Mouse (Mus musculus) thymus, adult 18-20 months (tissue): Measurements from ENCODE around the gene Klkb1.
"Not testable (repeated sequence)": the region's sequence is repeated elsewhere in the genome, so short reads cannot be mapped to it uniquely, and the experiment has no call there.

Experiments used
- DNase-seq, 2 experiments: peaks; one replicate each; pipeline ENCODE4 v3.0.0; 2022; ENCODE audit warnings: mixed read lengths in 2 of 2

Klkb1 gene

DNA sequence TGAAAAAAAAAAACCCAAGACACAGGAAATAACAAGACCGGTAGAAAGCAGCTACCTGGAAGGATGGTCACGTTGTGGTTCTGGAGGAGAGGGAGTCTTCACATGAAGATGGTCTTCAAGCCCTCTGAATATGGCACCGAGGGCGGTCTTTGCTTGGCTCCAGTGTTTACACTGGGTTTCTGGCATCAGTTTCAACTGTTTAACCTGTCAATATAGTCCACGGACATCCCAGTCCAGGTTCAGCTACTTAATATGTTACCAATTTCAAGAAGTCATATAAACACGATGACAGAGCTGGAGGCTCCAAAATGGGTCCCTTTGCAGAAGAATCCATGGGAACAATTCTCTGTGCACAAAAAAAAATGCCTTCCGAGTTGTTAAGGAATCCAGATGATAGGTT lies at the start of gene Klkb1:
Klkb1 (minus strand) TSS at position 173 of the 400 bp plus-strand sequence.
- DNase-seq, result no peak

DNA sequence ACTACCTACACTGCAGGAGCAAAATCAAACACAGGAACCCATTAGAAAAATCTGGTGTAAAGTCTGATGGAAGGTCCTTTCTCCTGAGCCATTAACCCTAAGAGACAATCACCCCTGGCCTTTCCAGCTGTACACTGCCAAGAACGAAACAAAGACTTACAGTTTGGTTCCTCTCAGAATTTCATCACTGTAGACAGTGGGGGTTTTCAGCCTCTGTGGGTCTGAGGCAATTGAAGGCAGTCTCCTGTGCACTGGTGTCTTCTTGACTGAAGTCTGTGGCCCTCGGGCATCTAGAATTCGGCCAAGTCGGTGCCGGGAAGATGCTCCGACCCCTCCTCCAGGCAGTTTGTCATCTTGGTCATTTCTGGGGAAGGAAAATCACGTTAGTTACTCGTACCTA lies 49.6 kb upstream of the Klkb1 start:
- no peak for DNase-seq

DNA sequence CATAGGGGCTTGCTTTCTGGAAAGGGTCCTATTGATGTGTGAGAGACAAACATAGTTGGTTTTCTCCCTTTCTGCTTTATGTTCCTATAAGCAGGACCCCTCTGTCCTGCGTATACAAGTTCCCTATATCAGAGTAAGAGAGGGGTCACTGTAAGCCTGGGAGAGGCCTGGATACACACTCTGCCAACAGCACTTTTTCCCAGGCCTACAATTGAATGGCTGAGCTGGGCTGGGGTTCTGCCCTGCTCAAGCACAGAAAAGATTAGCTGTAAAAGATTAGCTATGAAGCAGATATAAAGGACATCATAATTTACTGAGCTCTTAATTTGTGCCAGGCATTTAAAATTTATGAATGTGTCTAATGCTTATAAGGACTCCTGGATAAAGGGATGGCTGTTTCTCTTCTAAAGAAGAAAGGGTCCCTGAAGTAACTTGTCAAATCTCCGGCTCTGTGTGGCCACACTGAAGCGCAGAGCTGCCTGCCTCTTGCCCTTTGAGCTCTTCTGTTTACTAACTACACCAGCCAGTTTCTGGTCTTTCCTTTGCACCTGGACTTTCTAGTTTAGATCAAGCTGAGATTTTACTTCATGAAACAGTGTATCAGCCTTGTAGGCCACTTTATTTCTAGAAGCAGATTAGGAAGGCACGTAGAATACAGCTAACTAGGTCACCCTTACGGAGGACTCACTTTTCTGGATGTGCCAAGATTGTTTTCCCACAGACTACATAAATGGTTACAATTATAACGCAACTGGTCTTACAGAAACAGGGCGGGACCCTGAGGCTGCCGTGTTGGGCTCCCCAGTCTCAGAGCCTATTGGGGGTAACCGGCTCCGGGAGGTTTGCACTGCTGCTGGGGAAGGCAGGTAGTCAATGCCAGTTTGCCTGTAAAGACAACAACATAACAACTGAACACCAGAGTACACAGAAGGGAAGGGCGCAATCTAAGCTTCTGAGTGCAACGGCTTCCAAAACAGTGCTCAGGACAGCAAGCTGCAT lies 47.3 kb upstream of the Klkb1 start:
- DNase-seq, result no peak

DNA sequence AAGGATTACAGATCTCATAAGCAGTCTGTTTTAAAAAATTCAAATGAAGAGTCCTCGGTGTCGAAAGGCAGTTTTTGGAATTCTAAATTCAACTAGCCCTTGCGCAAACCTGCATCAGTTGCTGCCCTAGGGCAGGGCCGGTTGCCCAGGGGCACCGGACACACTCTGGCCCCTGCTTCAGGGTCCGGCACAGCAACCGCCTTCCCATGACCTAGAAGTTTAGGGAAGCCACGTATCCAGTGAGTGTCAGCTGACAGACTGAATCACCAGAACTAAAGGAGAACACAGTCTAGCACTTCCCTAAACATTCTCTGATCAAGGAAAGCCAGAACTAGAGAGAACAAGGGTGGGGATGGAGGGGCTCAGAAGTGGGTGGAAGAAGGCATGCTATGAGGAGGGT lies 38.8 kb upstream of the Klkb1 start:
- peak in 1 of 2 experiments; percentile 7 for DNase-seq

DNA sequence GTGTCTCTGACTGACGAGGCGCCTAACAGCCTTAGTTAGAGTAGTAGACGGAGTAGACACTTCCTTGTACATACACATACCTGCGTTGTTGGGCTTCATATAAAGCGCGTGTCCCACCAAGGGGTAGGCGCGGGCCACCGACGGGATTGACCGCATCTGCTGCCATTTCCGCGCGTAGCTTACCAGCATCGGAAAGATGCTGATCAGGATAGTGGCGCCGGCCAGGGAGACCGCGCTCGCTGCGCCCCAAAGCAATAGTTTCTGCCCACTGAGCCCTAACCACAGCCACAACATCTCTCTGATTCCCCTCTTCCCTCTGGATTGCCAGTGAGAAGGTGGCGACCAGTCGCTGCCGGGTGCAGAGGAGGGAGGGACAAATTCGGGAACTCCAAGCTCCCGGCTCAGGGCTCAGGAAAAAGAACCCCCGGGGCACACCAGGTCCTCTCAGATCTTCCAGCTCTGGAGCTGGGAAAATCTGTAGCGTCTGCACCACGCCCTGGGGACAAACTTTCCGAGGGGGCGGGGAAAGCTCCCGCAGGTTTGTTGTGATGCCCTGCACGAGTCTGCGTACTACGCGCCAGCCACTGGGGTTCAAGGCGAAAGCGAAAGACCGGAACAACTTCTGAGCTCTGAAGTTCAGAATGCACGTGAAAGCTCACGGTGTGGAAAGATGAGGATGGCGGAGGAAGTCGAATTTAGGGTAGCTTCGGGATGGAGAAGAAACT lies 38.2 kb upstream of the Klkb1 start, which contains the start of gene Cyp4v3:
Cyp4v3 (minus strand) TSS at position 532 of the 725 bp plus-strand sequence.
- DNase-seq, result peak; percentile 32 to 53

DNA sequence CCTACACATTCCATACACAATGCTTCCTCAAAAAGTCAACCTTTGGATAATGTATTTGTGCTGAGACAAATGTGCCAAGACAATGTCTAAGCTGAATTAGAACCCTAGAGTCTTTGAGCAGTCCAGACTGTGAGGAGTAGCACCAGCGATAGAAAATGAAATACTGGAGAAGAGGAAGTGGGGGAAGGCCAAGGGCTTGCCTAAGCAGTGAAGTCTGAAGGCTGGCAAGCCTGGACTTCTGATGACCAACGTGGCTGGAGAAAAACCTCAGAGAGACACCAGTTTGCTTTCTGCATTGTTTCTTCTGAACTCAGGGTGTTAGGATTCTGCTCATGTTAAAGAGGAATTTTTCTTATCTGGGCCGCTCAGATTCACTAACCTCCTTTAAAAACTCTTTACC lies 36.2 kb upstream of the Klkb1 start:
- no peak for DNase-seq

DNA sequence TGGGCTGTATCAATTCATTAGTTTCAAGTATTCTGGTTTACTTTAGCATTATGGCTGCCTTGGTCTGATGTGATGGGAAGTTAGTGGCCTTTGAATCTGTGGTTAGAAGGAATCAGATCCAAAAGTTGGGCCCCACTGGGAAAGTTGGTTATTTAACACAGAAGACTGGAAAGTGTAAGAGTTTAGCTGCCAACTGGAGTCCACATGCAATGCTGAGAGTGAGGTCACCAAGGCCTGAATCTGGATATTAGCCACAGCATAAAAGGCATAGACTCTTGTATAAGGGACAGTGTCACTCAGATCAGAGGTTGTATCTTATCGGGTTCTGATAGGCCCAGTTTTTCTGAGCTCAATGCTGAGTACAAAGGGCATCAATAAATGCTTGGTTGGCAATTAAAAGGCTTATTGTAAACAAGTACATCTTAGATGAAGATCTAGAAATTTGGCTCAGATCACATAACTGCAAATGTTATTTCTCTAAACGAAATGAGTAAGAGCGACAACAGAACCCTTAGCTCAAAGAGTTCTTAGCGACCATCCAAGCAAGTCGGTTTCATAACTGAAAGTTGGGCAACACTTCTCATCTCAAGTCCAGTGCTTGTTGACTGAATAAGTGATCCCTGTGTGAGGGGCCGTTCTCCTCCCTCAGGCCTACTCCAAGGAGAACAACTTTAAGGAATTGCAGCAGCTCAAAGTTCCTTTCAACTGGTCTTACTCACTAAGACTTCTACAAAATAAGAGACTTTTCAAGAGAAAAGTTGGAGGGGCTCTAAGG lies 34.7 kb upstream of the Klkb1 start:
- DNase-seq, result no peak

DNA sequence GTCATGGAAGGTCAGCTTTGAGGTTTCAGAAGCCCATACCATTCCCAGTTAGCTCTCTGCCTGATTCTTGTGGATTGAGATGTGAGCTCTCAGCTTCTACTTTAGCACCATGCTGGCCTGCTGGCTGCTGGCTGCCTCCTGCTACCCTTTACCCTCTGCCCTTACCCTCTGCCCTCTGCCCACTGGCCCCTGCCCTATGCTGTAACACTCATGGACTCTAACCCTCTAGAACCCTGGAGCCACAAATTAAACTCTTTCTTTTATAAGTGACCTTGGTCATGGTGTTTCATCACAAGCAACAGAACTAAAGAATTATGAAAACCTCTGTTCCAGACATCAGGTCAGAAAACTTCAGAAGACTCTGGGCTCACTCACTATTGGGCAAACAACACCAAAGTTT lies 32.4 kb upstream of the Klkb1 start:
- not testable (repeated sequence) for DNase-seq

DNA sequence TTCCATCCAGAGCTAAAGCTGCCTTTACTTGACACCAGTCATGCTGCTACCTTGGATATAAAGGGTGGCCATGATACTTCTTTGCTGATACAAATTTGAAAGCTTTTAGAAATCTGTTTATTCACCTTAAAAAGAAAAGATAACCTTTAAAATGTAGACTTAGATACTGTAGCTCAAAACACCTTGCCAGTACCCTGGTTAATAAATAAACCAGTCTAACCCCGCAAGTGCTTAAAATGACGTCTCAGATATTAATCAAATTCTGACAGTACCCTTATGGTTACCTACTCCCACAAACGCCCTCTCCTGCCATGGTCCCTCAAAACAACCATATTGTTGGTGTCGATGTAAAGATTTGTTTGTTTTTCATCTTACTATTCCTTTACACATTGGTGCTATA lies 29.5 kb upstream of the Klkb1 start:
- DNase-seq, result no peak

DNA sequence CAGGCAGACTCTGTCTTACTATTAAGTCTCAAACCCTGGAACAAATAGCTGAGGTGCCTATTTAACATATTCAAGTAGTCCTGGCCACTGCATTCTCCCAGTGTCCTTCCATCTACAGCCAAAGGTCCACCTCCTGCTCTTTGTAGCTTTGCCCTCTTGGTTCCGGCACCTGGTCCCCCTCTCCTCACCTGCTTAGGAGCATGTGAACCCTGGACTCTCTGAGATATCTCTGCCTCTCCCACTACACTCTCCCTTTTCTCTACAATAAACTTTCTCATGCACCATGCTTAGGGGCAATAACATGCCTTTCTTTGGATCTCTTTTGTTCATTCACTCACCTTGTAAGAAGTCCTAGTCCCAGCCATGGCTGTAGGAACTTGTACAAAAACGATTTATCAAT lies 26.7 kb upstream of the Klkb1 start:
- no peak for DNase-seq

DNA sequence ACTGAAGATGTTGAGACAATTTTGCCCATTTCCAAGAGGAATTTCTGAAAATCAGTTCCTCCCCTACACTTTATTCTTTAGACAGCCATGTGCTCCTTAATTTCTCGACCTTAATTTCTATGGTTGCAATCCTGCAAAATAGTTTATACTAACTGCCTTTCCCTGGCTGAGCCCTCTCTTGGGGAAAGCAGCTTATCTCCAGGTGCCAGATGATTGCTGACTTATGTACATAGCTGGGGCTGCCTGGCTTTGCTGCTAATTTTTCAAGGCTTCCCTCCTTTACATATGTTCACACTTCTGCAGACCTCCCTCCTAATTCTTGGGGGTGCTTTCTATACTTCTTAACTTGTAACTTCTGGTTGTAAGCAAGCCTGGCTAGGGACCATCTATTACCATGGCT lies 26.3 kb upstream of the Klkb1 start:
- no peak for DNase-seq

DNA sequence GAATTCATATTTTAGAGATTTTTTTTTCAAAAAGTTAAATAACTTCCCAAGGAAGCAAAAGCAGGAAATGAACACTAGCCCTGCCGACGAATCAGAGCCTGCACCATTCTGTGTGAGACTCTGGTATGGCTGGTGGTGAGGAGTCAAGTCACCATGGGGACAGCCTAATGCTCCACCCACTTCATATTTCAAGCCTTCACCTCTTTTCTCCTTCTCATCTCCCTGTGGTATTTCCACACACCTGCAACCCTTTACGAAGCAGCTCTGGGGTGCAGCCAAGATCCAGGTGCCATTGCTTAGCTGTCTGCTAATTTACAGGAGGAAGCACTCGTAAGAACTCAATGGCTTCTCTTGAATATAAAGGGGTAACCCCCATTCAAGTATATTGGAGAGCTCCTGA lies 16.3 kb upstream of the Klkb1 start:
- no peak for DNase-seq

DNA sequence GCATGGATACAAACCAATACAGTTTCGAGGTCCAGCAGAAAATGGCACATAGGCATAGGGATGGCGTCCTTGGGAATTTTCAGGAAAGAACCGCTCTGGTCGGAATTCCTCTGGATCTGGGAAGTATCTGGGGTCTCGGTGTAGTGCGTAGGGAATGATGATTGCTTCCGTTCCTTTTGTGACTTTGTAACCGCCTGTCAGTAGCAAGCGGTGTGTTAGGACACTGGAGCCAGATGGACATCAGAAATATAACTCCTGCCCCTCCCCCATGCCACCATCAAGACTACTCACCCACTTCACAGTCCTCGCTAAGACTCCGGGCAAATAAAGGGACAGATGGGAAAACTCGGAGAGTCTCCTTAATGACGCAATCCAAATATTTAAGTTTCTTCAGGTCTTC lies 13.7 kb upstream of the Klkb1 start, which contains the start of gene Gm45753:
Gm45753 (minus strand) TSS at position 101 of the 400 bp plus-strand sequence.
- no peak for DNase-seq

DNA sequence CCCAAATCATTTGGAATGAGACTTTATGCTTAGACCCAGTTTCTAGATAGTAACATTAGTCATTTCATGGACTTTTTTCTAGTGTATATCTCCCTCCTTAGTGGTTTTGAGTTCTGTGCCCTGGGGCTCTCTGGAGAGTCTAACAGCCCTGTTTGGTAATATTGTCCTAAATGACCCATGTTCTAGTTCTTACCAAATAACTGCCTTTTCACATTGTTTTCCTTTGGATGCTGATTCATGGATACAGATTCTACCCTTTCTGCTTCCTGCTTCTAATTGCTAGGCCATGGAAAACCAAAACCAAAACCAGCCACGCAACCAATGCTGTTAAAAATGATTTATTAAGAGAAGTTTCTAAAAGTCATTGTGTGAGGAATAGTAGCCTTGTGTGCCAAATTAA lies 10.8 kb upstream of the Klkb1 start:
- DNase-seq, result no peak

DNA sequence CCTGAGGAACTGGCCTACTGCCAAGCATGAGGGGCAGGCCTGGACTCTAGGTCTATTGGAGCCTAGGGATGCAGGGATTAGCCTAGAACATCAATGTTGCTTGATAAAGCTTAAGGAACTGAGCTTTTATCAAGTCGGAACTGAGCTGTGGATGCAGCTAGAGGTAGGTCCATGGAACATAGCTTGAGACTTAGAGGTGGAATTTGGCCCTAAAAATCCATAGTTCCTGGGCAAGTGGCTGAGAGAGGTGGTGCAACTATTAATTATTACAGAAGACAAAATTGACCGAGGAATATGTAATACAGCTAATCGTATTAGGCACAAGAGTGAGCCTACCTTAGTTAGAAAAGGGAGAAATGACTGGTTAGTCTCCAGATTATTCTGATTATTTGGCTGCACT lies 9.7 kb upstream of the Klkb1 start:
- DNase-seq, result no peak

DNA sequence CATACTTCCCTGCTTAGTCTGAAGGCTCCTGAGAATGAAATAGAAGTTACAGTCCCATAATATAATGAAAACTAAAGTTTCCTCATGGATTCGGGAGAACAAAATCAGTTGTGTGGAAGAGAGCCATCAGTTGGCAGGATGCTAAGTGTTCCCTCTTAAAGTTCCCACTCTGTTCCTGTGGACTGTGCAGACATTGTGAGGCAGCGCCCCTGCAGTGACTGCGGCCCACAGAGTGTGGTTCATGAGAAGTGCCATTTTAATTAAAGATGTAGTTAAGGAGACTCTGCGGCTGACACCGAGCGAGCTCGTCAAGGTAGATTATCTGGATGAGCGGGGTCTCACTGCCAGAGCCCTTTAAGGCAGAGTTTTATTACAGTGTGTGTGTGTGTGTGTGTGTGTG lies 7.7 kb upstream of the Klkb1 start:
- no peak for DNase-seq

DNA sequence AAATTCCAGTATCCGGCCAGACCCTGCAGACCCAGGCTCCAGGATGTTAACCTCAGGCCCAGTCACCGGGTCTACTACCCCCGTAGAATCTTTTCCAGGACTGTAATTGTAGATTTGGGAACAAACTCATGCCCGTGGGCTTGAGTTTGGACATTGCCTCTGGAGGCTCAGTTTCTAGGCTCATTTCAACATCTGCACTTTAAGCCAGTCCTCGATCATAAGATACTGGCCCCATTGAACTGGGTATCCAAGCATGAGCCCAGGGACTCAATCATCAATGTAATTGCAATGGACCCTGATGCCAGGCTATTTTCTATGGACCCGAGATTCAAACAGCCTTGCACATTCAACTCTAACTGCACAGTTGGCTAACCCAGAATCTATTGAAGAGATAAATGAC lies 617 bp upstream of the Klkb1 start:
- no peak for DNase-seq

DNA sequence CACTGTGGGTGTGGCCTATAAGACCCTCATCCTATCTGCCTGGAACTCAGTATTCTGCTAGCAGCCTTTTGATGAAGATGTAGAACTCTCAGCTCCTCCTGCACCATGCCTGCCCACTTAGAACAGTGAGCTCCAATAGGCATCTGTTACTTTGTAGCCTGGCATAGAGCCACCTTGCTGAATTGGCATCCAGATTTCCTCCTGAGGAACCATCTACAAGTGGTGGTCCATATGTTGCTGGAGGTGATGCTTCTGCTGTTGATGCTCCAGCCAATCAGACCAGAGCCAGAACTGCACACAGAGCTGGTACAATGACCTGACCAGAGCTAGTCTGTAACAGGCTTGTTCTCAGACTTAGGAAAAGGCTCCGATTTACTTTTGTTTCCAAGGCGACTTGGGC lies 2.9 kb downstream of the Klkb1 start:
- no peak for DNase-seq

DNA sequence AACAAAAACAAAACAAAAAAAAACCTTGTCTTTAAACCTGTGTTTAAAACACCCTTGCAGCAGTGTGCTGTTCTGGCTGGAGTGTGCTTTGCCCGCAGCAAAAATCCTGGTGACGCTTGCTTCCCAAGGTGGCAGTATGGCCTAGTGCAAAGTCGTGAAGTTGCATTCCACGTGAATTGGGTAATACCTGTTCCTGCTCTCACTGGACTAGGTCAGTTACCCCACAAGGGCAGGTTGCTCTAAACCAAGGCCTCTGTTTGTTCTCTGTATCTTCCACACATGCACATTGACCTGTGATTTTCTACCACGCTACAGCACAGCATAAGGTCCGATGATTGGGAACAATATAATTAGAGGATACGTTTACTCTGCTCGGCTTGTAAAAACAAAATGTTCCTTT lies 13.0 kb downstream of the Klkb1 start:
- no peak for DNase-seq

DNA sequence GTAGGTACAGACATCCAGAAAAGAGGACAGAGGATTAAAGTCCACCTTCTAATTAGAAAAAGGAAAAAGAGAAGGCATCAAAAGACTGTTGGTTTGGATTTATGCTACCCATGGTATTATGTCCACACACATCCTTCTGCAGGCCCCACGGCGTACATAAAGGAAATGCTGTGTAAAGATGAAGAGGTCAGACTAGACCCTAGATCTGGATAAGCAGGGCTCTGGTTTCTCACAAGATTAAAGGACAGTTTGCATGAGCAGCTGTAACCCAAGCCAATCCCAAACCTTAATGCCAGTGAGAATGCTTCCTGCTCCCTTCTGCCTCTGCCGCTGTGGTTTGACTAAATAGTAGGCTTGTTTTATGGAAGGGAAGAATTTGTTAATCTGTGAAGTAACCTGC lies 17.2 kb downstream of the Klkb1 start:
- no peak for DNase-seq

DNA sequence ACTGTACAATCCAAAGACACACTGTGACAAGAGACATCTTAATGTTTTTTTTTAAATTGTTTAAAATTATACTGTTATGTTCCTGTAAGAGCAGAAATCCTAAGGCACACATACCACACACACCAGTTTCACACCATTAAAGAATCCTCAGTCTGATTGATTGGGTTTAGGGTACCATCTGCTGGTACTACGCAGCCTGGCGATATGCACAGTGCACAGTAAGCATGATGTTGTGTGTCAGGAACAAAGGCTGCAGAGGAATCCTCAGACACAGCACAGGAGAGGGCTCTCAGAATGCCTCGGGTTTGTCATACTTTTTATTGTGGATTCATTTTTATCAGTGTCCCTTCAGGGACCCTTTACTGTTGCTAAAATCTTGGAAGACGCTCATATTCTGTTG lies 20.3 kb downstream of the Klkb1 start:
- DNase-seq, result no peak

DNA sequence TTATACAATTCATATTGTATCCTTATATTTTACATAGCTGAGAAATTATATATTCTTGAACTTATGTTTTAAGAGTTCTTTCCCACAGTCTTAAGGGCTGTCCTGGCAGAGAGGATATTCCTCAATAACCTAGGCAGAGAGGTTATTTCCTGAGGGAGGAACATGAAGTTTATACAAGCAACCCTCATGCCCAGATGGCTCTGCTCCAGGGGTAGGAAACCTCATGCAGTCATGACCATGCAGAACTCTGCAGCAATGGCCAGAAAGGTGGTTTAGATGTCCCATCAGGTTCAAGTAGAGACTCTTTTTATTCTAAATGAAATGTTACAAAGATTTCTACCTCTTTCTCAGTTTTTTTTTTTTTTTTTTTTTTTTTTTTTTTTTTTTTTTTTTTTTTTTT lies 25.6 kb downstream of the Klkb1 start:
- no peak for DNase-seq

DNA sequence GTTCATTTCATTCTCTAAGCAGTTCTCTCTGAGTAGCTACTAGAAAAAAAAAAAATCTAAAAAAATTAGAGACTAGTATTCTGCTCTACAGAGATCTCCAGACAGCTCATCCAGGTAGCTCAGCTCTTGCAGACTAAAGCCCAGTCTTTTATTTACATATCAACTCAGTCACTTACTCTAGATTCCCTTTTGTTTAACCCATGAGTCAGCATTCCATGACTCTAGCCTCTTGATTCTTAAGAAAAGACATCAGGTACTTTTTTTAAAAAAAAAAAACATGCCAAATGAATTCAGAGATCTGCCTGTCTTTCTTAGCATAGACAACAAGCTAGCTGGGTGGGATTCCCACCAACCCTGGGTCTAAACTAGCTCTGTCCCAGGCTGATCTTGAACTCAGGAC lies 26.2 kb downstream of the Klkb1 start:
- DNase-seq, result no peak
